Mouse (Mus musculus) brain, adult 10 weeks (tissue): ENCODE data around the gene Htr7. TPM values are rescaled to one million over a fixed set of nuclear protein-coding genes. Genes with fewer than 3 reads are reported as not detected.

Source experiments
- polyA plus RNA-seq: library from polyadenylated mRNA; stranded (reverse); fragments of 350-450 nt; fragmentation: Illumina TruSeq; extraction: RNeasy Lipid Tissue Mini Kit (QIAGEN cat#74804); gene quantifications from one replicate; pipeline ENCODE4 v1.2.3, GENCODE M21; 2015; ENCODE audit warnings: low read depth, low replicate concordance

Htr7 gene
- 8.9 TPM for polyA plus RNA-seq

DNA sequence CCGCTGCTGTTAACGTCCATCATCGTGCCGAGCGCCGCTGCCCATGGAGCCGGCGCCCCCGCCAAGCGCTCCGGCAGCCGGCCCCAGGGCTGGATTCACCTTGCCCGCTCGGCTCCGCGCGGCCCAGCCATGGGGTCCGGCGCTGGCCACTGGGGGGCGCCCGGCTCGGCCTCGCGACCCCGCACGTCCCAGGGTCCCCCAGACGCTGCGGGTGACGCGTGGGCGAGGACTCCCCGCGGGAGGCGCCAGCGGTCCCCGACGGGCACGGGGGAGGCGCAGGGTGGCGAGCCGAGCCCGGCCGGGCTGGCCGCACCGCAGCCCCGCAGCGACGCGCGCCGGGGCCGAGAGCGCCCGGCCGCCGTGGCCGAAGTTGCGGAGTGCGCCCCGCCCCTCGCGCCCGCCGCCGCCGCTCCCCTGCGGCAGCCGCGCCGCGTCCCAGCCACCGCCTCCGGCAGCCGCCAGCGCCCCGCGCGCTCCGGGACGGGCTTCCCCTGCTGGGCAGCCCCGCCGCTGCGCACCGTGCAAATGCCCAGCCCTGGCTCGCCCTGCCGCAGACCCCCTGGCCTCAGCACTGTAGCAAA, at the start of gene Htr7:
TSS of gene Htr7 (minus strand) at position 277 of the 581 bp plus-strand sequence.

DNA sequence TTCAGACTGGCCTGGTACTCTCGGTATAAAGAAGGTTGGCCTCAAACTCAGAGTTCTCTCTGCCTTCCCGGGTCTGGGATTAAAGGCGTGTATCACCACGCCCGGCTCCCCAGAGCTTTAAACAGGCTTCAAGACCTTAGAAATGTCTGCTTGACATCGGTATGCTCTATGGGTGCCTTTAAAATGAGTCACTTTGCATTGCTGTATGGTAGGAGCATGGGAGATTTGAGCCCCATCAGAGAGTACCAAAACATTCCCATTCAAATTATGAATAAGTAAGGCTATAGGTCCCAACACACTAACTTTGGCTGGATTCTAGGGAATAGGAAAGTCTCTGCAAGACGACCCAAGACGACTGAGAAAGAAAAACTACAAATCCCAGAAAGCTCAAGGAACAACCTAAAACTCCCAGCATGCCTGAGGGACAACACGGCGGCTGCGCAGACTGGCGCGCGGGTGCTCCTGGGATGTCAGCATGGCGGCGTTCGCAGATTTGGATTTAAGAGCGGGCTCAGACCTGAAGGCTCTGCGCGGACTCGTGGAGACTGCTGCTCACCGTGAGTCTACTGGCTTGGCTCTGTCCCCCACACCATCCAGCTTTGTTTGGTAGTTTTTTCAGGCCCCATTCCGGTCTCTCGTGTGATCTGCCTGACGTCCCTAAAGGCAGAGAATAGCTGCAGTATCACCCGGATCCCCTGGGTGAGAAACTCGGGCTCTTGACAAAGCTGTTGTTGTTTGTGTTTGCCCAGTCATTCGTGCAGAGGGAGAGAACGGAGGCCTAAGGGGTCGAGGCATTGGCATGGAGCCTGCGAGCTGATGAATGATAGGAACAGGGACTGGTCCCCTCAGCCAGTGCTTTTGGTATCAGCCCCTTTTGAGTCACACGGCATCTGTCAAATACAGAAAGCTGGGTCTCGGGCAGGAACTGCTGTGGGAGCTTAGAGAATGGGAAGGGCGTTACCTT, 26.2 kb upstream of the Htr7 start, which contains the start of gene Rpp30:
TSS of gene Rpp30 (plus strand) at position 455 of the 964 bp plus-strand sequence.

Other genes starting within 250 kb of the Htr7 start
- gene Rpp30, start 26.2 kb upstream of the Htr7 start, polyA plus RNA-seq = 22.2 TPM
- gene Ankrd1, start 62.6 kb upstream of the Htr7 start, polyA plus RNA-seq = not detected